Mouse (Mus musculus): Measurements from ENCODE around the gene Ak2.

- TF ChIP-seq EP300 (IDR thresholded peaks at IDR 0.05; ENCODE audit: low read depth in 1 of 2, low read length in 2 of 2) (no peak), CTCF (IDR thresholded peaks at IDR 0.05 in 2 of 3, conservative IDR thresholded peaks at IDR 0.05 in 1 of 3; ENCODE audit: control insufficient read depth in 1 of 3, insufficient read depth in 1 of 3, low read depth in 2 of 3, low read length in 3 of 3, poor library complexity in 1 of 3, severe bottlenecking in 1 of 3) (no peak), SIN3A (IDR thresholded peaks at IDR 0.05; ENCODE audit: low read length) (no peak), MAFK (IDR thresholded peaks at IDR 0.05; ENCODE audit: borderline replicate concordance, low read depth, low read length) (no peak), MAX (IDR thresholded peaks at IDR 0.05; ENCODE audit: low read length) (no peak), E2F4 (IDR thresholded peaks at IDR 0.05; ENCODE audit: borderline replicate concordance, low read depth, low read length) (no peak), GATA1 (IDR thresholded peaks at IDR 0.05; ENCODE audit: low read depth, low read length) (no peak)
Measured at GRCm38 (mm10) chr4:128959676-128960075, 32.1 kb upstream of the Ak2 start.

All from MEL (cell line).